Mouse (Mus musculus): ENCODE data around the gene Mc3r. TPM values are rescaled to one million over a fixed set of nuclear protein-coding genes. Genes with fewer than 3 reads are reported as not detected.

Mc3r gene
- total RNA-seq, 1 experiment from 2014 or later, result not detected

GRCm38 (mm10) chr2:172241031-172241430 is 7.3 kb upstream of the Mc3r start:
- ATAC-seq (ENCODE audit: extremely low read depth, insufficient number of reproducible peaks, low FRiP score, poor library complexity, severe bottlenecking), result no peak

GRCm38 (mm10) chr2:172245497-172245896 is 2.8 kb upstream of the Mc3r start:
- ATAC-seq (ENCODE audit: extremely low read depth, insufficient number of reproducible peaks, low FRiP score, poor library complexity, severe bottlenecking), result no peak

GRCm38 (mm10) chr2:172249336-172249735 is 1.0 kb downstream of the Mc3r start:
- ATAC-seq (ENCODE audit: extremely low read depth, insufficient number of reproducible peaks, low FRiP score, poor library complexity, severe bottlenecking), result no peak

GRCm38 (mm10) chr2:172256418-172256817 is 8.1 kb downstream of the Mc3r start:
- no peak for ATAC-seq (ENCODE audit: extremely low read depth, insufficient number of reproducible peaks, low FRiP score, poor library complexity, severe bottlenecking)

GRCm38 (mm10) chr2:172256956-172257355 is 8.7 kb downstream of the Mc3r start:
- no peak for ATAC-seq (ENCODE audit: extremely low read depth, insufficient number of reproducible peaks, low FRiP score, poor library complexity, severe bottlenecking)

- ATAC-seq (ENCODE audit: extremely low read depth, insufficient number of reproducible peaks, low FRiP score, poor library complexity, severe bottlenecking), result no peak
Observed at GRCm38 (mm10) chr2:172257471-172258065, 9.3 kb downstream of the Mc3r start.

GRCm38 (mm10) chr2:172260064-172260463 is 11.8 kb downstream of the Mc3r start:
- no peak for ATAC-seq (ENCODE audit: extremely low read depth, insufficient number of reproducible peaks, low FRiP score, poor library complexity, severe bottlenecking)

GRCm38 (mm10) chr2:172261441-172261840 is 13.1 kb downstream of the Mc3r start:
- ATAC-seq (ENCODE audit: extremely low read depth, insufficient number of reproducible peaks, low FRiP score, poor library complexity, severe bottlenecking), result no peak

- ATAC-seq (ENCODE audit: extremely low read depth, insufficient number of reproducible peaks, low FRiP score, poor library complexity, severe bottlenecking), result no peak
Observed at GRCm38 (mm10) chr2:172263216-172263615, 14.9 kb downstream of the Mc3r start.

- ATAC-seq (ENCODE audit: extremely low read depth, insufficient number of reproducible peaks, low FRiP score, poor library complexity, severe bottlenecking), result no peak
Observed at GRCm38 (mm10) chr2:172269907-172270306, 21.6 kb downstream of the Mc3r start.

- ATAC-seq (ENCODE audit: extremely low read depth, insufficient number of reproducible peaks, low FRiP score, poor library complexity, severe bottlenecking), result no peak
Observed at GRCm38 (mm10) chr2:172270485-172270944, 22.2 kb downstream of the Mc3r start.

- no peak for ATAC-seq (ENCODE audit: extremely low read depth, insufficient number of reproducible peaks, low FRiP score, poor library complexity, severe bottlenecking)
Observed at GRCm38 (mm10) chr2:172270974-172271697, 22.8 kb downstream of the Mc3r start.

- ATAC-seq (ENCODE audit: extremely low read depth, insufficient number of reproducible peaks, low FRiP score, poor library complexity, severe bottlenecking), result no peak
Observed at GRCm38 (mm10) chr2:172274662-172275061, 26.4 kb downstream of the Mc3r start.

GRCm38 (mm10) chr2:172276155-172276554 is 27.9 kb downstream of the Mc3r start:
- ATAC-seq (ENCODE audit: extremely low read depth, insufficient number of reproducible peaks, low FRiP score, poor library complexity, severe bottlenecking), result no peak

- ATAC-seq (ENCODE audit: extremely low read depth, insufficient number of reproducible peaks, low FRiP score, poor library complexity, severe bottlenecking), result no peak
Observed at GRCm38 (mm10) chr2:172278979-172279378, 30.7 kb downstream of the Mc3r start.

- no peak for ATAC-seq (ENCODE audit: extremely low read depth, insufficient number of reproducible peaks, low FRiP score, poor library complexity, severe bottlenecking)
Observed at GRCm38 (mm10) chr2:172282071-172282710, 33.9 kb downstream of the Mc3r start.

GRCm38 (mm10) chr2:172287715-172288114 is 39.4 kb downstream of the Mc3r start:
- no peak for ATAC-seq (ENCODE audit: extremely low read depth, insufficient number of reproducible peaks, low FRiP score, poor library complexity, severe bottlenecking)

GRCm38 (mm10) chr2:172288965-172289364 is 40.7 kb downstream of the Mc3r start:
- no peak for ATAC-seq (ENCODE audit: extremely low read depth, insufficient number of reproducible peaks, low FRiP score, poor library complexity, severe bottlenecking)

GRCm38 (mm10) chr2:172289632-172290031 is 41.3 kb downstream of the Mc3r start:
- ATAC-seq (ENCODE audit: extremely low read depth, insufficient number of reproducible peaks, low FRiP score, poor library complexity, severe bottlenecking), result no peak

GRCm38 (mm10) chr2:172290474-172290873 is 42.2 kb downstream of the Mc3r start:
- ATAC-seq (ENCODE audit: extremely low read depth, insufficient number of reproducible peaks, low FRiP score, poor library complexity, severe bottlenecking), result no peak

Data from neutrophil, adult 5-6 weeks (primary cell).